Comparison of ENCODE assay signal across 8 mouse cellular contexts in genomic region chr4:109280459-109281160, GRCm38 (mm10). TPM values are rescaled to one million over a fixed set of nuclear protein-coding genes. Genes with fewer than 3 reads are reported as not detected.
DNase-seq lines count a peak whose midpoint lies in the region; ATAC-seq and TF ChIP-seq lines count a peak whose summit lies in the region.

No protein-coding gene starts in this region.

- H3K27me3 ChIP-seq in kidney, postnatal 0 days (ENCODE audit: insufficient read depth, low read length), result no peaks in the 10 kb centered on the region
- no peaks in the 10 kb centered on the region for H3K27me3 ChIP-seq in small intestine, adult 2 months (ENCODE audit: control insufficient read depth, insufficient read depth, low read length)

- 0 out of 2 replicates have a peak, but pooled peaks have one; percentile 7 for TF ChIP-seq POLR2A in small intestine, adult 2 months (IDR thresholded peaks at IDR 0.05; ENCODE audit: low read depth, low read length)

- peak; percentile 26 to 32 for DNase-seq in thymus, adult 18-20 months
- DNase-seq in thymus, postnatal 25 days, result no peak
- DNase-seq in embryo, embryonic 10 days (ENCODE audit: low spot score), result peak; percentile 53
- peak; percentile 19 to 22 for DNase-seq in heart, adult 9 months (ENCODE audit: low spot score in 2 of 2)
- DNase-seq in kidney, postnatal 0 days (ENCODE audit: low spot score), result peak; percentile 50
- no peak for DNase-seq in adipocyte (ENCODE audit: low spot score)

- peak overlapping the region; percentile 81 for H3K27ac ChIP-seq in kidney, postnatal 0 days
- H3K27ac ChIP-seq in small intestine, adult 2 months (ENCODE audit: insufficient read depth, low read depth, low read length), result 0 out of 2 replicates have a peak overlapping the region, but pooled peaks have one; percentile 3

- H3K36me3 ChIP-seq in kidney, postnatal 0 days (ENCODE audit: insufficient read depth, low read length), result no peaks in the 10 kb centered on the region
- no peaks in the 10 kb centered on the region for H3K36me3 ChIP-seq in small intestine, adult 2 months (ENCODE audit: control insufficient read depth, insufficient read depth, low read length)

- peak overlapping the region; percentile 94 for H3K4me3 ChIP-seq in kidney, postnatal 0 days (replicated peaks; ENCODE audit: low read depth, low read length)
- H3K4me3 ChIP-seq in small intestine, adult 2 months (ENCODE audit: low read depth, low read length), result peak overlapping the region; percentile 82

- peak; percentile 84 for ATAC-seq in kidney, postnatal 0 days (replicated peaks; ENCODE audit: low FRiP score, low read depth)
- ATAC-seq in megakaryocyte, adult 5-6 weeks (ENCODE audit: poor library complexity, severe bottlenecking), result peak; percentile 42

- WGBS in kidney, postnatal 0 days, result under 1% methylated on average over 55 of the region's 85 CpGs
- WGBS in small intestine, adult 2 months, result under 1% methylated on average over 85 of the region's 85 CpGs

- H3K4me1 ChIP-seq in kidney, postnatal 0 days (replicated peaks; ENCODE audit: insufficient read depth, low read length), result 0 out of 2 replicates have a peak, but pooled peaks cover 3% of the 10 kb centered on the region
- peaks cover 6% of the 10 kb centered on the region; the same call in 1 of the 2 replicates for H3K4me1 ChIP-seq in small intestine, adult 2 months (ENCODE audit: control insufficient read depth, insufficient read depth, insufficient read length, low read length)

- peak overlapping the region; percentile 88 for H3K9ac ChIP-seq in kidney, postnatal 0 days (ENCODE audit: low read depth, low read length)

- H3K4me2 ChIP-seq in kidney, postnatal 0 days (ENCODE audit: low read length), result peak overlapping the region; percentile 85

- no peaks in the 10 kb centered on the region for H3K9me3 ChIP-seq in kidney, postnatal 0 days (replicated peaks; ENCODE audit: low read length)

- no peak for TF ChIP-seq CTCF in kidney, postnatal 0 days (IDR thresholded peaks at IDR 0.05; ENCODE audit: low read depth)
- no peak for TF ChIP-seq CTCF in small intestine, adult 2 months (IDR thresholded peaks at IDR 0.05; ENCODE audit: extremely low read depth, insufficient read length, insufficient replicate concordance, low read depth, low read length)

RNA-seq across cellular contexts. Expression of gene Eps15, which starts 0.5 kb away (rescaled TPM):
- 26.6 and 30.5 TPM in 2 replicates for polyA plus RNA-seq in kidney, postnatal 0 days (2015; fragmentation: Nextera tagmentation; extraction: Ambion mirVana)
- total RNA-seq in megakaryocyte, adult 5-6 weeks (2015), result 127 and 129 TPM in 2 replicates
- 103 and 126 TPM in 2 replicates for total RNA-seq in megakaryocyte, adult 5-6 weeks (2017)
- polyA plus RNA-seq in small intestine, adult 2 months (2012; rRNA removed), result 1.5 and 2.6 TPM in 2 replicates

RNA-seq across cellular contexts. Expression of gene Calr4, which starts 46.3 kb away (rescaled TPM):
- 0.12 and 0.36 TPM in 2 replicates for polyA plus RNA-seq in kidney, postnatal 0 days (2015; fragmentation: Nextera tagmentation; extraction: Ambion mirVana)
- total RNA-seq in megakaryocyte, adult 5-6 weeks (2015), result 0.07 and 0.14 TPM in 2 replicates
- total RNA-seq in megakaryocyte, adult 5-6 weeks (2017), result 0.55 TPM in 1 of 2 replicates, not detected in the other
- not detected in 2 replicates for polyA plus RNA-seq in small intestine, adult 2 months (2012; rRNA removed)

Comparison
In these comparisons a context has a peak if more than half of its experiments do, and no peak if none do; other contexts are left out.
1. DNase-seq: peak in thymus, adult 18-20 months (2 of 2), embryo, embryonic 10 days (single experiment), heart, adult 9 months (2 of 2) and kidney, postnatal 0 days (single experiment); none in thymus, postnatal 25 days (single experiment) and adipocyte (single experiment).